Mouse (Mus musculus): ENCODE measurements at regions not wholly inside any gene's neighbourhood (a gene's known extent, or its start where the extent isn't known, plus 50 kb on each side); places are given as distances from the start of the nearest gene placed in this dataset.

DNA sequence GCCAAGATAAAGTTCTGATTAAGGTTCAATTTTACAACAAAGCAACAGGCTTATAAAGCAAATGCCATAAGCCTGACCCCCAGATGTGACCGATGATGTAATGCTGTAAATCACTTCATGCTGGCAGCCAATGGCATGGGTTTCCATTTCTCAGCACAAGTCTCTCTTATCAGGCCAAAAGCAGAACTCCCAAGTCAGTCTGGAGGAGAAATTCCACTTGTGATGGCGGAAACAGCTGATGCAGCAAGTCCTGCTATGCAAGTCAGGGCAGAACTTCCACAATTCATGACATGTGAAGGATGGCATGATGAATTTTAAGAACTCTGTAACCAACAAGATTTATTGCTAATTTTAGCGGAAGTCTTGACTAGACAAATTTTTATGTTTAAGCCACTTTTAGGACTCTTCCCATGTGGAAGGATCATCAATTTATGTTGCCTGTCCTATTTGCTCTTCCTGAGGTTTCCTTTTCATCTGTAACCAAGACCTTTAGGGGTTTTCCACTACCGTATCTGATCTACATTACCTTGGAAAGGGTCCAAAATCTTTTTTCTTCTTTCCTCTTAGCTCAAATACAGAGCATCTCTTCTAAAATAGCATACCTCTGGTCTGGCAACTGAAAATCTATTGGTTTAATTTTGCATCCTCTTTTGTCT, 5991.7 kb downstream of the 9330182O14Rik start:
- TF ChIP-seq CTCF (conservative IDR thresholded peaks at IDR 0.05; ENCODE audit: low read length) = no peak
- TF ChIP-seq NANOG (IDR thresholded peaks at IDR 0.05; ENCODE audit: borderline replicate concordance, low read length) = no peak
- TF ChIP-seq POU5F1 (IDR thresholded peaks at IDR 0.05; ENCODE audit: borderline replicate concordance, low read length) = no peak

All from E14TG2a.4 (cell line).